Mouse (Mus musculus): ENCODE measurements around the gene Hspa4. TPM values are rescaled to one million over a fixed set of nuclear protein-coding genes. Genes with fewer than 3 reads are reported as not detected.
"Not testable (repeated sequence)": the region's sequence is repeated elsewhere in the genome, so short reads cannot be mapped to it uniquely, and the experiment has no call there.

The Hspa4 gene
- polyA plus RNA-seq (2012; fragmentation: generic; extraction: Trizol) = 99.3 TPM

DNA sequence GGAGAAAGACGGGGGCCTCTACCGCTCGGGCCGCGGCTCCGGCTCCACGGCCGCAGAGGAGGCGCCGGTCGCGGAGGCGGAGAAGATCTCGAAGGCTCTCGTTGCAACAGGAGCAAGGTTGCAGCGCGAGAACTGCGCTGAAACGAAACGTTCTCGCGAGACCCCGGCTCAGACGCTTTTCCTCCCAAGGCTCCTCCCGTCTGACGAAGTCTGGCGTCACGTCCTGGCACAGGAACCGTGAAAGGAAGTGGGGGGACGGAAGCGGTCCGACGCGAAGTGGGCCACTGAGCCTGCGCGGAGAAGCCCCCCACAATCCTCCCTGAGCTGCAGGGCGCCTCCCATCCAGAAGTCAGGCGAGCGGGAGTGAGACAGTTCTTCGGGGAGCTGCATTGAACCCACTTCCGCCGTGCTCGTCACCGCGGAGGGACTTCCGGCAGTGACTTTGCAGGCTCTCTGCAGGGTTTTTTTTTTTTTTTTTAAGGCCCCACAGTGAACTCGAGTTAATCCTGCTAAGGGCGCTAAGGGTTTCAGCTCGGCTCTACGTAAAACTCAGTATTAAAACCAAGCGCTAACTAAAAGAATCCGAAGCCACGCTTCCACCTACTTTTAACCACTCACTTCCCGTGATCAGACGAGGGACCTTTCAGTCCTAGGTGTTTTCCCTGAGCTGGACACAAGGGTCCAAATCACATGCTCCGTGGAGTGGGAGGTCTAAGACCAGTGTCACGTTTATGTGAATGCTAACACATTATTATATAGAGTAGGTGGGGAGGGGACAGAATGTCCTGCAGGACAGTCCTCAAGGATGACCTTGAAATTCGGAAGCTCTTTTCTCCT, at the start of gene Hspa4:
TSS of gene Hspa4 (minus strand) at position 128 of the 837 bp plus-strand sequence.
- H3ac ChIP-seq (ENCODE audit: control insufficient read depth, insufficient read length) = peak within 1 kb of the TSS; percentile 91
- peak within 1 kb of the TSS; percentile 84 for H3K4me3 ChIP-seq
- peak within 1 kb of the TSS; percentile 98 for H3K4me2 ChIP-seq (ENCODE audit: low read depth)
- TF ChIP-seq POLR2A (IDR thresholded peaks at IDR 0.05; ENCODE audit: insufficient read length, low read depth) (peak; percentile 66), MAX (IDR thresholded peaks at IDR 0.05; ENCODE audit: low read depth) (no peak), MYOD1 (IDR thresholded peaks at IDR 0.05; ENCODE audit: control insufficient read depth in 1 of 3, insufficient read length in 2 of 3, low read depth in 2 of 3) (no peak), POLR2AphosphoS2 (IDR thresholded peaks at IDR 0.05; ENCODE audit: insufficient read length, low read depth) (peak; percentile 74), SRF (IDR thresholded peaks at IDR 0.05; ENCODE audit: control insufficient read depth, insufficient read length, low read depth) (peak; percentile 71), TCF3 (IDR thresholded peaks at IDR 0.05; ENCODE audit: insufficient read length, low read depth) (no peak), TCF12 (IDR thresholded peaks at IDR 0.05; ENCODE audit: insufficient read depth, poor library complexity, severe bottlenecking) (no peak)
- peaks cover 45% of the 10 kb centered on the region for H3K79me2 ChIP-seq (ENCODE audit: control insufficient read depth, insufficient read depth)
- no peaks in the 10 kb centered on the region for H3K36me3 ChIP-seq (ENCODE audit: control insufficient read depth, insufficient read depth)
- no peaks in the 10 kb centered on the region for H3K27me3 ChIP-seq (ENCODE audit: control insufficient read depth, insufficient read depth, insufficient read length)

DNA sequence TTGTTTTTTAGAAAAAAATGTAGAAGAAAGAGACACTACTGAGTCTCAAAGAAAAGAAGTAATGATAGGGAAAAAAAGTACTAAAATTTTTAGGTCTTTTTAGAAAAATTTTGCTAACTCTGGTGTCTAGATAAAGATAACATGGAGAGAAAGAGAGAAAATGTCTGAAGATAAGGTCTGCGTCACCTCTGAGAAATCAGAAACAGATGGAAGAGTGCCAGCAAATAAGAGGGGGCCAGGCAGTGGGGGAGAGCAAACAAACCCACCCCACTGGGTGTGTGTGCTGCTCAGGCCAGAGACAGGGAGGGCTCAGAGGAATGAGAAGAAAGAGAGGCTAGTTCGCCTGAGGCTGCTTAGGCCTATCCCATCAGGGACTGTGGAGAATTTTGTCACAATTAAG, 45.5 kb upstream of the Hspa4 start:
- H3K4me2 ChIP-seq (ENCODE audit: low read depth) = no peak overlapping the region
- no peak overlapping the region for H3ac ChIP-seq (ENCODE audit: control insufficient read depth, insufficient read length)
- no peaks in the 10 kb centered on the region for H3K36me3 ChIP-seq (ENCODE audit: control insufficient read depth, insufficient read depth)
- H3K79me2 ChIP-seq (ENCODE audit: control insufficient read depth, insufficient read depth) = no peaks in the 10 kb centered on the region
- H3K4me3 ChIP-seq = no peak overlapping the region
- no peaks in the 10 kb centered on the region for H3K27me3 ChIP-seq (ENCODE audit: control insufficient read depth, insufficient read depth, insufficient read length)
- TF ChIP-seq USF1 (IDR thresholded peaks at IDR 0.05; ENCODE audit: low read depth) = no peak
- no peak for TF ChIP-seq TCF3 (IDR thresholded peaks at IDR 0.05; ENCODE audit: insufficient read length, low read depth)
- TF ChIP-seq SRF (IDR thresholded peaks at IDR 0.05; ENCODE audit: control insufficient read depth, insufficient read length, low read depth) = no peak
- TF ChIP-seq E2F4 (IDR thresholded peaks at IDR 0.05; ENCODE audit: insufficient read depth) = no peak
- TF ChIP-seq MYOG (IDR thresholded peaks at IDR 0.05; ENCODE audit: control insufficient read depth in 1 of 3, insufficient read depth in 1 of 3, insufficient read length in 2 of 3, low read depth in 2 of 3) = no peak
- no peak for TF ChIP-seq REST (IDR thresholded peaks at IDR 0.05; ENCODE audit: insufficient read depth, insufficient read length)
- no peak for TF ChIP-seq MYOD1 (IDR thresholded peaks at IDR 0.05; ENCODE audit: control insufficient read depth in 1 of 3, insufficient read length in 2 of 3, low read depth in 2 of 3)
- TF ChIP-seq POLR2AphosphoS2 (IDR thresholded peaks at IDR 0.05; ENCODE audit: insufficient read length, low read depth) = no peak
- no peak for TF ChIP-seq TCF12 (IDR thresholded peaks at IDR 0.05; ENCODE audit: insufficient read depth, poor library complexity, severe bottlenecking)
- no peak for TF ChIP-seq MAX (IDR thresholded peaks at IDR 0.05; ENCODE audit: low read depth)
- TF ChIP-seq CEBPB (IDR thresholded peaks at IDR 0.05; ENCODE audit: insufficient read depth, poor library complexity, severe bottlenecking) = no peak
- TF ChIP-seq POLR2A (IDR thresholded peaks at IDR 0.05; ENCODE audit: insufficient read length, low read depth) = no peak

DNA sequence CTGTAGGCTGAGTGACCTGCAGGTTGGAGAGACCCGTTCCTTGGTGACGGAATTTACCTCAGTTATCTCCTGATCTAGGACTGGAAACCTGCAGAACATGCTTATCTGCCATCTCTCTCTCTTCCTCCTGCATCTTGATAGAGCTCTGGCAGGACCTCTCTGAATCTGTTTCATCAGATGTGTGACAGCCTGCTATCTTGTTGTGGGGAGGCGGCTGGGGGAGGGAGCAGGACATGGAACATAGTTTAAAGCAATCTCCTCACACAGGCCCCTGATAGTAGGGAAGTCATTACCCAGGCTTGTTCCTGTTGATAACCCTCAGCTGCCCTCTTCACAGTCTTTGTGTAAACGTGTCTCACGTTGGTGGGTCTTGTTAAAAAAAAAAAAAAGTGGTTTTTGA, 45.1 kb upstream of the Hspa4 start:
- H3K4me3 ChIP-seq = no peak overlapping the region
- no peaks in the 10 kb centered on the region for H3K27me3 ChIP-seq (ENCODE audit: control insufficient read depth, insufficient read depth, insufficient read length)
- no peaks in the 10 kb centered on the region for H3K79me2 ChIP-seq (ENCODE audit: control insufficient read depth, insufficient read depth)
- H3K36me3 ChIP-seq (ENCODE audit: control insufficient read depth, insufficient read depth) = no peaks in the 10 kb centered on the region
- TF ChIP-seq POLR2AphosphoS2 (IDR thresholded peaks at IDR 0.05; ENCODE audit: insufficient read length, low read depth) (no peak), TCF12 (IDR thresholded peaks at IDR 0.05; ENCODE audit: insufficient read depth, poor library complexity, severe bottlenecking) (no peak), POLR2A (IDR thresholded peaks at IDR 0.05; ENCODE audit: insufficient read length, low read depth) (no peak), CEBPB (IDR thresholded peaks at IDR 0.05; ENCODE audit: insufficient read depth, poor library complexity, severe bottlenecking) (no peak), USF1 (IDR thresholded peaks at IDR 0.05; ENCODE audit: low read depth) (no peak), REST (IDR thresholded peaks at IDR 0.05; ENCODE audit: insufficient read depth, insufficient read length) (no peak), TCF3 (IDR thresholded peaks at IDR 0.05; ENCODE audit: insufficient read length, low read depth) (no peak), MAX (IDR thresholded peaks at IDR 0.05; ENCODE audit: low read depth) (no peak), E2F4 (IDR thresholded peaks at IDR 0.05; ENCODE audit: insufficient read depth) (no peak), SRF (IDR thresholded peaks at IDR 0.05; ENCODE audit: control insufficient read depth, insufficient read length, low read depth) (no peak)
- H3K4me2 ChIP-seq (ENCODE audit: low read depth) = no peak overlapping the region
- no peak overlapping the region for H3ac ChIP-seq (ENCODE audit: control insufficient read depth, insufficient read length)

DNA sequence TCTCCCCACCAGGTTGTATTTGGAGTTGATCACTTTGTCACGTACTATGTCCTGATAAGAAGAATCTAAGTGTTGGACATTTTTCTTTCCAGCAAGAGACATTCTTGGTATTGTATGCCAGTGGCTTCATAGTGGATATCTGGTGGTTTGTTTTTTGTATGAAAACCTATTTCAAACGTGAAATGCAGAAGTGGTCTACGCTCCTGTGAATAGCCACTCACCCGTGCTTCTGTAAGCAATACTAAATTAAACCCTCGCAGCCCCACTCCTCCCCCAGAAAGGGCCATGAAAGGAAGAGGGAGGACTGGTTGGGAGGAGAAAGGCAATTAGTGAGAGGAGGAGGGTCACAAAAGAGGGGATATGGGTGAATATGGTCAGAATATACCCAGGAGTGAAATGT, 42.5 kb upstream of the Hspa4 start:
- no peaks in the 10 kb centered on the region for H3K27me3 ChIP-seq (ENCODE audit: control insufficient read depth, insufficient read depth, insufficient read length)
- H3K79me2 ChIP-seq (ENCODE audit: control insufficient read depth, insufficient read depth) = no peaks in the 10 kb centered on the region
- no peak overlapping the region for H3K4me2 ChIP-seq (ENCODE audit: low read depth)
- H3ac ChIP-seq (ENCODE audit: control insufficient read depth, insufficient read length) = no peak overlapping the region
- no peak overlapping the region for H3K4me3 ChIP-seq
- no peak for TF ChIP-seq REST (IDR thresholded peaks at IDR 0.05; ENCODE audit: insufficient read depth, insufficient read length)
- no peak for TF ChIP-seq CEBPB (IDR thresholded peaks at IDR 0.05; ENCODE audit: insufficient read depth, poor library complexity, severe bottlenecking)
- no peak for TF ChIP-seq POLR2AphosphoS2 (IDR thresholded peaks at IDR 0.05; ENCODE audit: insufficient read length, low read depth)
- no peak for TF ChIP-seq TCF3 (IDR thresholded peaks at IDR 0.05; ENCODE audit: insufficient read length, low read depth)
- no peak for TF ChIP-seq MYOD1 (IDR thresholded peaks at IDR 0.05; ENCODE audit: control insufficient read depth in 1 of 3, insufficient read length in 2 of 3, low read depth in 2 of 3)
- no peak for TF ChIP-seq E2F4 (IDR thresholded peaks at IDR 0.05; ENCODE audit: insufficient read depth)
- no peak for TF ChIP-seq USF1 (IDR thresholded peaks at IDR 0.05; ENCODE audit: low read depth)
- no peak for TF ChIP-seq MYOG (IDR thresholded peaks at IDR 0.05; ENCODE audit: control insufficient read depth in 1 of 3, insufficient read depth in 1 of 3, insufficient read length in 2 of 3, low read depth in 2 of 3)
- TF ChIP-seq MAX (IDR thresholded peaks at IDR 0.05; ENCODE audit: low read depth) = no peak
- TF ChIP-seq SRF (IDR thresholded peaks at IDR 0.05; ENCODE audit: control insufficient read depth, insufficient read length, low read depth) = no peak
- TF ChIP-seq TCF12 (IDR thresholded peaks at IDR 0.05; ENCODE audit: insufficient read depth, poor library complexity, severe bottlenecking) = no peak
- TF ChIP-seq POLR2A (IDR thresholded peaks at IDR 0.05; ENCODE audit: insufficient read length, low read depth) = no peak
- H3K36me3 ChIP-seq (ENCODE audit: control insufficient read depth, insufficient read depth) = no peaks in the 10 kb centered on the region

DNA sequence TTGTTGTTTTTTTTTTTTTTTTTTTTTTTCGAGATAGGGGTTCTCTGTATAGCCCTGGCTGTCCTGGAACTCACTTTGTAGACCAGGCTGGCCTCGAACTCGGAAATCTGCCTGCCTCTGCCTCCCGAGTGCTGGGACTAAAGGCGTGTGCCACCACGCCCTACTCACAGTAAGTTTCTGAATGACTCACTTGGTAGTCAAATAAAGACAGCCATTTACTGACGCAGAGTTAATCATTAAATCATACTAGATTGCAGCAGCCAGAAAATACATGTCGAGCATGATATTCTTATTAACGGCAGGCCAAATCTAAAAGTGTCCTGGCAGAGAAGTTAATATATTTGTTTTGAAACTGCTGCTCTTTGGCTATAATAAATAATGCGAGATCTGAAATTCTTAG, 40.8 kb upstream of the Hspa4 start:
- H3K4me3 ChIP-seq; H3K4me2 ChIP-seq (ENCODE audit: low read depth); H3ac ChIP-seq (ENCODE audit: control insufficient read depth, insufficient read length); H3K27me3 ChIP-seq (ENCODE audit: control insufficient read depth, insufficient read depth, insufficient read length); H3K79me2 ChIP-seq (ENCODE audit: control insufficient read depth, insufficient read depth); H3K36me3 ChIP-seq (ENCODE audit: control insufficient read depth, insufficient read depth): not testable (repeated sequence)

Data from myocyte (in vitro differentiated cells).